Mouse (Mus musculus): ENCODE results near the gene Cdkl2. TPM values are rescaled to one million over a fixed set of nuclear protein-coding genes. Genes with fewer than 3 reads are reported as not detected.

The Cdkl2 gene
- 10 to 100 TPM; 68.8 to 75.4 TPM for total RNA-seq (2021)

DNA sequence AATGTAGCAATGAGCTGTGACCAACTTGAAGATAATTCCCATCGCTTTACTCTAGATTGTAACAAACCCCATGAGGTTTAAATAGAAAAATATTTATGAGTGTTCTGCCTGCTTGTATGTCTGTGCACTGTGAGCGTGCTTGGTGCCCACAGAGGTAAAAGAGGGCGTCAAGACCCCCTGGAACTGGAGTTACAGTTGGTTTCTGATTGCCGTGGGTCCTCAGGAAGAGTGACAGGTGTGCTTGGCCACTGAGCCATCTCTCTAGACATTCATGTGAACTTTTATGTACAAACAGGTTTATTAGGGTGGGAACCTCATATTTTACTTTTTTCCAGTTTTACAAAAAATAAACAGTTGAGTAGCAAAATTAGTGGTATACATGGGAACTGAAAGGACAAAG lies at the start of gene Cdkl2:
Gene Cdkl2, minus strand, starts transcription at position 101 of the 400 bp plus-strand sequence.
- intact Hi-C loops (cut with DNase I), result no loop called here
- DNase-seq, result no peak

DNA sequence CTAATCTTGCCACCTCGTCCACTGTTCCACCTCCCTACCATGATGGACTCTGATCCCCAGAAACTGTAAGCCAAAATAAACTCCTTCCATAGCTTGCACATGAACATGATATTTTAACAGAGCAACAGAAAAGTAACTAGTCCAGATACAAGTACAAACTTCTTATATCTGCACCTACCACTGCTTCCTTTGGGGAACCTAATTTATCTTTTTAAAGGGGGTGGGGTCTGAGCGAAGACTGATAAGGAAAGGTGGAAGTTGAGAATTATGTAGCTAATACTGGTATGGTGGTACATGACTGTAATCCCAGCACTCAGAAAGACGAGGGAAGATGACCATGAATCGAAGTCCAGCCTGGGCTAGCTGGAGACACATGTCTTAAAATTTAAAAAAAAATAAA lies 43.8 kb upstream of the Cdkl2 start:
- intact Hi-C loops (cut with DNase I), result no loop called here
- no peak for DNase-seq

DNA sequence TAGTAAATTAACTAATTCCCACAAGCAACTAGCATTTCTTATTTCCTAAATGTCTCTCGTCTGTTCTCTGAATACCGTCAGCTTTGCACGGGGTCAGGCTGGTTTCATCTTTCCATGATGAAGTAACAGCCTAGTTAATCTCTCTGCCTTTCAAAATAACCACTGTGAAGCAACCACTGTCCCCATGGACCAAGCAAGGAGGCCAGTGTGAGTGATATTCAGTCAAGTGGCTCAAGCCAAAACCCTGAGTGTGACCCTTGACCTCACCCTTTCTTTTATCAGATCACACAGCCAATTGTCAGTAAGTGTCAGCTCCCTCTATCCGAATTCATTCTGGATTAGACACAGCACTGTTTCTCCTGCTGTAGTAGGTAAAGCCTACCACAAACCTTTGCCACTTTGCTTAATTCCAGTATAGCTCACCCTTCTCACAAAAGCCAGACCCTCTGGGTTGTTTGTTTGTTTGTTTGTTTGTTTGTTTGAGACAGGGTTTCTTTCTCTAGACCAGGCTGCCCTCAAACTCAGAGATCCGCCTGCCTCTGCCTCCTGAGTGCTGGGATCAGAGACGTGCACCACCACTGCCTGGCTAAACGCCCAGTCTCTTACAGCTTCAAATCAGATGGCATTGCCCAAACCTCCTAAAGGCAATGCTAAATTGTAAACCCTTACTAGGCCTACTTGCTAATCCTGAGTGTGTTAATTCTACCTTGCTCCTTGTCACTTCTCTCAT lies 42.3 kb upstream of the Cdkl2 start:
- intact Hi-C loops (cut with DNase I), result no loop called here
- DNase-seq, result no peak

DNA sequence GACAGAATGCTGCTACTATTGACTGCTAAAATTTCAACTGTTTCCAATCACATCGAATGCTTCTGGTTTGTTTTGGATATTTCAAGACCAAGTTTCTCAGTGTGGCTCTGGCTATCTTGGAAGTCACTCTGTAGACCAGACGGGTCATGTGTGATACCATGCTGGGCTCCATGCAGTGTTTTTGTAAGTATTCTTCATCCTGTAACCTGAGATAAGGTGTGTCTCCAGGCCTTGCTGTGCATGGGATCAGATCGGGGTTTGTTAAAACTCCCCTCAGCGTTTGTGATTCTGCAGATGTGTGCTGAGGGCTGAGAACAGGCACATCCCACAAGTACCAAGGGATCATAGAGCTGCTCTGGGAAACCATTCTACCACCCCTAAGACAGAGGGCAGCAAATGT lies 41.6 kb upstream of the Cdkl2 start:
- intact Hi-C loops (cut with DNase I), result no loop called here
- no peak for DNase-seq

DNA sequence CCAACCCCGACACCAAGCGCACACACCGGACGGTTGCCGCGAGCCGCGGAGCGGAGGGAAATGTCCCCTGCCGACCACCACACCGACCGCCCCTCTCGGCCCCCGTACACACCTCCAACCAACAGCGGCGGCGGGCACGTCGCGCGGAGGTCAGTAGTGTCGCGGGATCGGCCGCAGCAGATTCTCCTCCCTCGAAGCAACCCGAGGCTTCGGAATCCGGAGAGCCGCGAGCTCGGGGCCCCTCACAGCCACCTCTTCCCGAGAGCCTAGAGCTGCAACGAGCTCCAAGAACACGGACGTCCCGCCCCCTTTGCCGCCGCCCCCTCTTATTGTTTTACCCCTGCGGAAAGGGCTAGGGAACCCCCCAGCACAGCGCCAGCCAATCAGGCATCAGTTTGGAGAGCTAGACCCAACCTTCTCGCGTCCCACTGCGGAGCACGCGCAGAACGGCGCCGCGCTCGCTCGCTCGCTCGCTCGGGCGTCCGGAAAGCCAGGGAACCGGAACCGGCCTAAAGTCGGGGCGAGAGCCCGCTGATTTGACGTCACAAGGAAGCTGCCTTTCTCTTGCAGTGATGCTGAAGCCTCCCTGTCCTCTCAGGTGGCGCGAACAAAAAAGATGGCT lies 39.8 kb upstream of the Cdkl2 start, which contains the start of gene G3bp2:
Gene G3bp2, minus strand, starts transcription at position 303 of the 622 bp plus-strand sequence.
- intact Hi-C loops (cut with DNase I), result loop anchor here (5.0 kb wide), 1 partner anchor 54 kb away; the partner anchor contains the start of gene Uso1
- DNase-seq, result peak; percentile 99

DNA sequence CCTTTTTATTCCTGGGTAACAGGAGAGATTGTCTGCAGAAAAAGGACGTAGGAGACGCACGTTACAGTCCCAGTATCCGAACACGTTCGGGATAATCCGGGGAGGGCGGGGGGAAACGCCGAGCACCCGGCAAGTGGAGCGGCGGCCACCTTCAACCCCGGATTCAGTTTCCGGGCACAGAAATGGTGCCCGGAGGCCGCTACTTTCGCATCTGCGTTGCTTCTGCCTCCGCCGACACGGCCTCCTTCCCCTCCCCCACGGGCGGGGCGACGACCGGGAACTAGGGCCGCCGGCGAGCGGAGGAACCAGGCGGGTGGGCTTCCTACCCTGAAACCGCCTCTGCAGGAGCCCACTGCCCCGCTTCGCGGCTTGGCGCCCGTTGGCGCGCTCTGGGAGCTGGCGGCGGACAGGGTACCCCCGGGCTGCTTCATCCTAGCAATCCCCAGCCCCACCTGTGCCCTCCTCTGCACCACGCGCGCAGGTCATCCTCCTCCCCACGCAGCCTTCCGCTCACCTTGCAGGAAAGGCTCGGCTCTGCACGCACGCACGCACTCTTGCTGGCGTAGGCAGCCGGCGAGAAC lies 39.2 kb upstream of the Cdkl2 start:
- intact Hi-C loops (cut with DNase I), result loop anchor here (5.0 kb wide), 1 partner anchor 54 kb away; the partner anchor contains the start of gene Uso1
- peak; percentile 73 for DNase-seq

DNA sequence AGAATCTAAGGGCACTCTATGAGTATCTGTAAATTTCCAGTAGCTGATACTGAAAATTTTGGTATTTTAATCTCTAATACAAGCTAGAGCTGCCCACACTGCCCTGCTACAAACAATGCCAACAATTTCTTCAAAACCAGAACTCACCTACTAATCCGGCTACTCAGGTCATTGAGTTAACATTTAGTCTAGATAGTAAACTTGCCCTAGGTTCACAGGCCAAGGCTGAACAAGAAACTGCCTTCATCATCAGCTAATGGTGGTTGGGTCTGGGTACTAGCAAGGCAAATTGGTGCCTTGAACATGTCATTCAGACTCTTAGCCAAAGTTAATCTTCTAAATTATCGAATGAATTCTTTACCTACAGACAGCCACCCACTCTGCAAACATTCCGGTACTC lies 37.6 kb upstream of the Cdkl2 start:
- intact Hi-C loops (cut with DNase I), result loop anchor here (5.0 kb wide), 1 partner anchor 56 kb away; the partner anchor contains the start of gene Uso1
- no peak for DNase-seq

DNA sequence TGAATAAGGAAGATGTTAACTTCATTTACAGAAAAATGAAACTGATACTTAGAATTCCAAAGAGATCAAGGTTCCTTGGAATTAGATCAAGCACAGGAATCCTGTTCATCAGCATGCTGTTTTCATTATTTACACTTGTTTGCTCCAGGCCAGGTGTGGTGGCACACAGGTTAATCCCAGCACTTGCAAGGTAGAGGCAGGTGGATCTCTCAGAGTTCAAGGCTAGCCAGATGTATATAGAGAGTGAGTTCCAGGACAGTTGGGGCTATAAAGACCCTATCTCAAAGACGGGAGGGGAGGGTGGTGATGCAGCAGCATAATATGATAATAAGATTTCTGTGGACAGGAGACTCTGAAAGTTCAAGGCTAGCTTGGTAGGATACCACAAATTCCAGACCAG lies 36.7 kb upstream of the Cdkl2 start:
- no peak for DNase-seq
- intact Hi-C loops (cut with DNase I), result loop anchor here (5.0 kb wide), 1 partner anchor 57 kb away; the partner anchor contains the start of gene Uso1

DNA sequence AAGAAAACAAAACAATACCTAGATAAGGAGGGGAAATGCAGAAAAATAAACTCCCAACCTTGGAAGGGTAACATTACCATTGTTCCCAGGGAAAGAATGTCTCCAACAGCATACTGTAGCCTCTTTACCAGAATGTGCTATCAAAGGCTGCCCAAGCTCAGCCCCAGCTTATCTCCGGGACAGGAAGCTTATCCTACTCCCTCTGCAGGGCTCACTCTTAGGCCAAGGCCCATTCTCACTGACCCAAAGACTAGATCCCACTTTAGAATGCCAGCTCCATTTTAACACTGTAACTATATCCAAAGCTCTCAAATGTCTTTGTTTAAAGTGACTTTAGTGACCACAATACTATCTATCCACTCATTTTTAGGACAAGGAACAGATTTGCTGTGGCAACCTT lies 35.6 kb upstream of the Cdkl2 start:
- DNase-seq, result no peak
- intact Hi-C loops (cut with DNase I), result no loop called here

DNA sequence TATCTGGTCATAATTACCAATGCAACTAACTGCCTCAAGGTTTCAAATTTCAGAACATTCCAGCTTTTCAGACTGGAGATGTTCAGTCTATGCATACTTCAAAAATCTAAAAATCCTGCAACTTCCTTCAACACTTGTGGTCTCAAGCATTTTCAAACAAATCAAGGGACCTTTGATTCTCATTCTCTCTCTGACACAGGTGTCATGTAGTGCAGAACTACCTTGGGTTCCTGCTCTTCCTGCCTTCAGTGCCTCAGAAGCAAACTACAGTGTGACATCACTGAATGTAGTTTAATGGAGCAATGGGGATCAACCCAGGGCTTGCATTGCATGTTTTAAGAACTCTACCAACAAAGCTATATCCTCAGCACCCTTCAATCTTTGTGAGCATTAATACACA lies 35.1 kb upstream of the Cdkl2 start:
- intact Hi-C loops (cut with DNase I), result no loop called here
- DNase-seq, result no peak

DNA sequence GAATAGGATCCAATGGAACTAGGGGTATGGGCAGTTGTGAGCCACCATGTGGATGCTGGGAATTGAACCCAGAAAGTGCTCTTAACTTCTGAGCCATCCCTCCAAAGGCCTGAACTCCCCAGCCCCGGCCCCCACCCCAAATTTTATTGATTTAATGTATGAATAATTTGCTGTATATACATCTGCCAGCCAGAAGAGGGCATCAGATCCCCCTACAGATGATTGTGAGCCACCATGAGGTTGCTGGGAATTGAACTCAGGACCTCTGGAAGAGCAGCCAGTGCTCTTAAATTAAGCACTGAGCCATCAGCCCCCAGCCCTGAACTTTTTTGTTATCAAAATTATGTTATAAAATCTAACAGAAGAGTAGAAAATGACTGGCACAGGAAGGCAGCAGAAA lies 32.6 kb upstream of the Cdkl2 start:
- intact Hi-C loops (cut with DNase I), result no loop called here
- no peak for DNase-seq

DNA sequence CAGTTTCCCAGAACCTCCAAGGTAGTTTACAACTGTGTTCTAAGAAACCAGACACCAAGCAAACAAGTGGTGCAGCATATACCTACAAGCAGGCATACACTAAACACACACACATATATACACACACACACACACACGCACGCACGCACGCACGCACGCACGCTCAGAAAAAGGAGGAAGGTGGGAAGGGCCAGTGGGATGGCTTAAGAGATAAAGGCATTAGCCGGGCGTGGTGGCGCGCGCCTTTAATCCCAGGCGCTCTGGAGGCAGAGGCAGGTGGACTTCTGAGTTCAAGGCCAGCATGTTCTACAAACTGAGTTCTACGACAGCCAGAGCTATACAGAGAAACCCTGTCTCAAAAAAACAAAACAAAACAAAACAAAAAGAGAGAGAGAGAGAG lies 30.4 kb upstream of the Cdkl2 start:
- intact Hi-C loops (cut with DNase I), result no loop called here
- no peak for DNase-seq

DNA sequence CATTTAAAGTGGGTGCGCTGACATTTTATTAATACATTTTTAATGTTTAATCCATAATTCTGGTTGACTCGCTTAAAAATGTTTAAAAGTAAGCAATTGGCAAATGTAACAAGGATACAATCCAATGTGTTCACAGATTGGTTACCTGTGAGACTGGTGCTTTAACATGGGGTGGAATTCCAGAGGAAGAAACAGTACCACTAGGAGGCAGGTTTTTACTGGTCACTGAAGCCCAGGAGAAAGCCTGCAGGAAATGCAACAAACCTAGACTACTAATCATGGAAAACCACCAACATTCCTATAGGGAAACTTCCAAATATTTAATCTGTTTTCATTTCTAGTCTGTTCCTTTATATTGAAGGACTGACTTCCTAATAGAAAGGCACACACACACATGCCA lies 19.5 kb upstream of the Cdkl2 start:
- intact Hi-C loops (cut with DNase I), result no loop called here
- DNase-seq, result no peak

DNA sequence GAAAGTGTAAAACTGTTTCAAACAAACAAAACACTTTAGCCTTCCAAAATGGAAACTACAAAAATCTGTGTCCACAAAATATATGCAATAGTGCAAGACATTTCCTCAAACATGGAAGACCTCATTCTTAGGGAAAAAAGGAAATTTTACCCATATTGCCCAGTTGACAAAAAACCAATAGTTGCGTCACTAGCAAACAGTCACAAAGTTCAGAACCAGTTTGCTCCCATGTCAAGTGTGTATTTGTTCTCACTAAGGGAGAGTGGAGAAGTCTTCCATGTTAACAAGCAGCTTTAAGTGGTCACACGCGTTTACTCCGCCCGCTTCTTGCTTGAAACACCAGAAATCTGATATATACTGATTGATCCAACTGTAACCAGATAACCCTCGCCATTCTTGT lies 9.2 kb upstream of the Cdkl2 start:
- intact Hi-C loops (cut with DNase I), result no loop called here
- DNase-seq, result no peak

DNA sequence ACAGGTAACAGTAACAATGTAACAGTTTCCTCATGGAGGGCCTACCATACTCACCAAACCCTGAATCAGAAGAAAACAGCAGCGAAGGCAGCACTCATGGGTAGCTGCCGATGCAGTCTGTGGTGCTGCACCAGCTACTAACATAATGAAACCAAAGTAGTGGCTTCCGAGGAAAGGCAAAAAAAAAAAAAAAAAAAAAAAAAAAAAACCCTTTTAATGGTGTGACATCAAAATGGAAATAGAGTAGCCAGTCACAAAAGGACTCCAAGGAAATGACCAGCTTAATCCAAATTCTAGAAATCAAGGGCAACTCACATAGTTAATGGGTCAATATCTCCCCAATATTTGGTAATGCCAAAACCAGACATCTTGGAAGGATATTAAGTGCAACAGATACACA lies 6.7 kb upstream of the Cdkl2 start:
- no peak for DNase-seq
- intact Hi-C loops (cut with DNase I), result no loop called here

DNA sequence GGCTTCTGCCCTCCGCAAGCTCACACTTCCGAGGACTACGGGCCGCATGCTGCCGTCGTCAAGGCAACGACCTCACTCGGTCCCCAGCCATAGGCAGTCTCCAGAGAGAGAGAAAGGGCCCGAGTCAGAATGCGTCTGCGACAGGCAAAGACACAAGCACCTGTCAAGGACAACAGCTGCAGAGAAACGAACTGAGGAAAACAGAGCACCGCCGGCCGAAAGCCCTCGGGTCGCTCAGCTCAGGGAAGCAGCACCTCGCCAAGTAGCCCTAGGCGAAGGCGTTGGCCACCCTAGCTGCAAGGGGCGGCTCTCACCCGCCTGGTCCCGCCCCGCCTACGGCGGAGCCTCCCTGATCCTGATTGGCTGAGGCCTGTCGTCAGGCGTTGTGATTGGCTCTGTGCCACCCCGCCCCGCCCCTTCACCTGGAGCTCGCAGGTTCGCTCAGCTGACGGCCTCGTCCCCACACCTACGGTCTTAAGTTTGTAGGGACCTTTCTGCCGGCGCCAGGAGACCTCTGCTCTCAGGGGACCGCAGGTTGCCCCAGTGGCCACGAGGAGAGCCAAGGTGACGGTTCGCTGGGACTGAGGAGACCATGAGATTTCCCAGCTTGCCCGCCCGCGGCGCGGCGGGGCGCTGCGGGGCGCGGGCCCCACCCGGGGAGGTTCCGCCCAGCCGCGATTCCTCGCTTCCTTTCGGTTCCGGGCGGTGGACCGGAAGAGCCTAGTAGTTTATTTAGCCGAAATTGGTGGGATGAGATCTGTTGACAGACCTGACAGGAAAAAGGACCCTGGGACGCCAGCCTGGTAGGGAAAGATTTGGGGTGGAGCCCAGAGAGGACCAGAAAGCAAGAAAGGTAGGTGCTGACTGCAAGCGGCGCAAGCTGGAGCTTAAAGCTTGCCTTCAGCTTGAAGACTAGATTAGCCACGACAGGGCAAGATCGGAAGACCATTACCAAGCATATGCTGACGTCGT lies 1.0 kb downstream of the Cdkl2 start:
- intact Hi-C loops (cut with DNase I), result no loop called here

DNA sequence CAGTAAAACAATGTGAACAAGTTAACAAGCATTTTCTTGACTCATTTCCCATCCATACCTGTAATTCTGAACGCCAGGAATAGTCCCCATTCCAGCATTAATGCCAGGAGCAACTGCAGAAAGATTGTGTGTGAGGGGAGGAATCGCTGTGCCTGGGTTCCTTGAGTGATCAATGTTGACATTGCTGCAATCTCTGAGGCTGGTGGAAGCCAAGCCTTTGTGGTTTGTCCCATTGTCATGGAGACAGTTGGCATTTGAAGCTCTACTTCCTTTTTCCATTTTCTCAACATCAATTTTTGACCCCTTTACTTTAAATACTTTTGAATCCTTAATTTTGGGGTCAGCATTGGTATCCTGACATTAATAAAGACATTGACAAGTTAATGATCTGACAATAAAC lies 23.7 kb downstream of the Cdkl2 start:
- DNase-seq, result no peak
- intact Hi-C loops (cut with DNase I), result no loop called here

More for the DNA sequence above, 1.0 kb downstream of the Cdkl2 start:
- DNase-seq, result peak; percentile 93

DNA sequence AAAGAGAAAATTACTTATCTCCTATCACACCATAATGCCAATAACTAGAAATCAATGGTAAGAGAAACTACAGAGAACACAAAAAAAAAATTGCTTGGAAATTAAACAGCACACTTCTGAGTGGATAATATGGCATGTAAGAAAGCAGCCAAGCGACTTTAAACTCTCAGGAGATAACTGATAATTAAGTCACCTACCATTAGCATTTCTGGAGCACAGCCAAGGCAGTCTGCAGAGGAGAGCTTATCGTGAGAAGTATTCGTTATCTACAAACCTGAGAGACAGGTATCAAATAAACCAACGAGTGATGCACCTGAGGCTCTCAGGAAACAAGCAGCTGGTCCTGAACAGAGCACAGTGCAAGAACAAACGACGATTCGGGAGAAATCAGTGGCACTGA lies 31.9 kb downstream of the Cdkl2 start:
- DNase-seq, result no peak
- intact Hi-C loops (cut with DNase I), result no loop called here

DNA sequence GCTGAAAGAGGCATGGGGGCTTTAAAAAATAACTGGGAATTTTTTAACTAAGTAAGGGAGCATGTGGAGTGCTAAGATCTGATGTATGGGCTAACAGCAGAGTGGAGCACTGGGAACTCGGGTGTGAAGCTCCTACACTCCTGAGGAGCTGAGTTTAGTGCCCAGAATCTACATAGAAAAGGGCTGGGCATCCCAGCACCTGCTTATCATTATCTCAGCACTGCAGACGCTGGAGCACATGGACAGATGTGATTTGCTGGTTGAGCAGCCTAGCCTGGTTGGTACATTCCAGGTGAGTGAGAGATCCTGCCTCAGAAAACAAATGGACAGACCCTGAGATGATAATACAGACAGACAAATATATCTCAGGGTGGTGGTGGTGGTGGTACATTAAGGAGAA lies 33.9 kb downstream of the Cdkl2 start:
- no peak for DNase-seq
- intact Hi-C loops (cut with DNase I), result no loop called here

DNA sequence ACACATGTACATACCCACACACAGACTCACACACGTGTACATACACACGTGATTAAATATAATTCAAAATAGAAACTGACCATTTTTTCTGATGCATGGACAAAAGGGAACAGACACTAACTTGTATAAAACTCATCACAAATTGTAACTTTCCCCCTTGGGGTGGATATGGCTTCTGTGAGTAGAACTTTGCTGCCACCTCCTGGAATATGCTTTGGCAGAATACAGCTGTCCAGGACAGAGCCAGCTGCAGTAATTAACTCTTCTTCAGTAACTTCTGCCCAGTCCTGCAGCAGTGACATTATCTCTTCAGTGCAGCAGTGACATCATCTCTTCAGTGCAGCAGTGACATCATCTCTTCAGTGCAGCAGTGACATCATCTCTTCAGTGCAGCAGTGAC lies 40.7 kb downstream of the Cdkl2 start:
- DNase-seq, result peak; percentile 4
- intact Hi-C loops (cut with DNase I), result no loop called here

DNA sequence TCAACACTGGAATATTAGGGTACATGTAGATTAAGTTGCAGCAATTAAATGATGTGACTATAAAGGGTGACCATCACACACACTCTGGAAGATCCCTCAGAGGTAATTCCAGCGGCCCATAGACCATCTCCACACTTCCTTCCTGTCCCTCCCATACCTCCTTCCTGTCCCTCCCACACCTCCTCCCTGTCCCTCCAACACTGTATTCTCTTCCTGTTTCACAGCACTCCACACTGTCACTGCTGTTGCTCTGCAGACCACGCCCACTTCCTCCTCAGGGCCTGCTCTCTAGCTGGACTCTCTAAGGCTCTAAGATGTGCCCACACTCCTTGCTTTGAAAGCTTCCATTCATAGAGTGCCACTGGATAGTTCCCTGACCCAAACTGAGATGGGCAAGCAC lies 42.9 kb downstream of the Cdkl2 start:
- intact Hi-C loops (cut with DNase I), result no loop called here
- DNase-seq, result no peak
